ENCODE assay signal across 25 mouse cellular contexts in the genomic region with DNA sequence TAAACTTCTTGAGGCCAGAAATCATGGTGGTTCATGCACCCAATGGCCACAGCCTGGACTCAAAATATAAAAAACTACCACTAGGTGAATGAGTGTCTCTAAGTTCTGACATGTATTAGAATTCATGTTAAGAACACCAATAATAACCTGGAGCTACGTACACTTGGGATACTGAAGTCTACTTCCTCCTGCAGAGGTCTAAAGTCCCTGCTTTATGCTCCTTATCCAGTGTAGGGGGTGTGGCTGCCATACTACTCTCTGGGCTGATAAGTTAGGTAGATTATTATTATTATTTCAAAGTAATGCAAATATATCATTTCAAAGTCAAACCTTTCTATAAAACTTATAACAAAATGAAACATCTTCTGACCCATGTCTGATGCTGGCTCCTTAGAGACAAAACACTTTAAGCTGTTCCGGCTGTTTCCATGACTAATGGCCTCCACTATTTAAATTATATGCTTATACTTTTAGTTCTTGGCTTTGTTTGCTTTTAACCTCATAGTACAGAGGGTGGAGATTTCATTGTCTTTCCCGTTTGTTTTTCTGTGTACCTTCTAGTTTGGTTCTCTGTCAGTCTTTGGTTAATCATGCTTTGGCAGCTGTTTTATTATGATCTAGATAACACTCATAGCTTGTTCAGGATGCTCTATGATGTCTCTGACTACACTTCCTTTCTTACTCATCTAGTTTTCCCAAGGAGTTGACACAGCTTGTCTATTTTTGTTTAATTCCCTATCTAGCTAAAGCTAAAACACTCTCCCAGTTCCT. TPM values are rescaled to one million over a fixed set of nuclear protein-coding genes. Genes with fewer than 3 reads are reported as not detected.
A peak's percentile ranks its signal among the peaks of the same experiment; 100 is the strongest.
DNase-seq lines count a peak whose midpoint lies in the region; ATAC-seq and TF ChIP-seq lines count a peak whose summit lies in the region.
"Had no signal": no experiment of that assay in that cellular context is flagged by ENCODE, and none has a peak within 500 bp of the region (broad histone marks: within the 10 kb centered on the region; RNA-seq: fewer than 3 reads in every experiment).

No protein-coding gene starts in this region.

- H3K4me2 ChIP-seq in intestine, embryonic 15.5 days (replicated peaks): no peak overlapping the region
- H3K4me2 ChIP-seq in intestine, embryonic 16.5 days (ENCODE audit: low read depth, low read length): no peak overlapping the region
- no peak overlapping the region for H3K4me2 ChIP-seq in stomach, embryonic 16.5 days (ENCODE audit: low read depth, low read length)
- H3K4me2 ChIP-seq: embryonic facial prominence, embryonic 13.5 days; embryonic facial prominence, embryonic 15.5 days; forebrain, embryonic 12.5 days had no signal

- no peak for TF ChIP-seq CTCF in small intestine, adult 2 months (IDR thresholded peaks at IDR 0.05; ENCODE audit: extremely low read depth, insufficient read length, insufficient replicate concordance, low read depth, low read length)

- H3K27me3 ChIP-seq in intestine, embryonic 15.5 days (replicated peaks): no peaks in the 10 kb centered on the region
- H3K27me3 ChIP-seq in intestine, embryonic 16.5 days (replicated peaks; ENCODE audit: control insufficient read depth, insufficient read depth, low read length): no peaks in the 10 kb centered on the region
- no peaks in the 10 kb centered on the region for H3K27me3 ChIP-seq in small intestine, adult 2 months (ENCODE audit: control insufficient read depth, insufficient read depth, low read length)
- no peaks in the 10 kb centered on the region for H3K27me3 ChIP-seq in stomach, embryonic 16.5 days (ENCODE audit: control insufficient read depth, insufficient read depth, low read length)
- H3K27me3 ChIP-seq: embryonic facial prominence, embryonic 13.5 days; embryonic facial prominence, embryonic 15.5 days; forebrain, embryonic 12.5 days had no signal

- no peak overlapping the region for H3K27ac ChIP-seq in intestine, embryonic 15.5 days
- H3K27ac ChIP-seq in intestine, embryonic 16.5 days (ENCODE audit: low read length): no peak overlapping the region
- peak overlapping the region; percentile 96 for H3K27ac ChIP-seq in small intestine, adult 2 months (ENCODE audit: insufficient read depth, low read depth, low read length)
- H3K27ac ChIP-seq in stomach, embryonic 16.5 days (ENCODE audit: low read length): no peak overlapping the region
- H3K27ac ChIP-seq: embryonic facial prominence, embryonic 13.5 days; embryonic facial prominence, embryonic 15.5 days; forebrain, embryonic 10.5 days; forebrain, embryonic 12.5 days had no signal

- no peaks in the 10 kb centered on the region for H3K9me3 ChIP-seq in intestine, embryonic 15.5 days
- no peaks in the 10 kb centered on the region for H3K9me3 ChIP-seq in intestine, embryonic 16.5 days (ENCODE audit: control insufficient read depth, low read length)
- no peaks in the 10 kb centered on the region for H3K9me3 ChIP-seq in stomach, embryonic 16.5 days (replicated peaks; ENCODE audit: control insufficient read depth, low read length)
- H3K9me3 ChIP-seq: embryonic facial prominence, embryonic 13.5 days; embryonic facial prominence, embryonic 15.5 days; forebrain, embryonic 10.5 days; forebrain, embryonic 12.5 days had no signal

- no peak overlapping the region for H3K9ac ChIP-seq in intestine, embryonic 15.5 days
- no peak overlapping the region for H3K9ac ChIP-seq in intestine, embryonic 16.5 days (ENCODE audit: low read depth, low read length)
- no peak overlapping the region for H3K9ac ChIP-seq in stomach, embryonic 16.5 days (ENCODE audit: low read length)
- H3K9ac ChIP-seq: embryonic facial prominence, embryonic 13.5 days; embryonic facial prominence, embryonic 15.5 days; forebrain, embryonic 12.5 days had no signal

- H3K36me3 ChIP-seq in intestine, embryonic 15.5 days: no peaks in the 10 kb centered on the region
- H3K36me3 ChIP-seq in intestine, embryonic 16.5 days (ENCODE audit: control insufficient read depth, insufficient read depth, low read length): no peaks in the 10 kb centered on the region
- 0 out of 2 replicates have a peak, but pooled peaks cover 1% of the 10 kb centered on the region for H3K36me3 ChIP-seq in small intestine, adult 2 months (ENCODE audit: control insufficient read depth, insufficient read depth, low read length)
- H3K36me3 ChIP-seq in stomach, embryonic 16.5 days (ENCODE audit: control insufficient read depth, insufficient read depth, low read length): no peaks in the 10 kb centered on the region
- H3K36me3 ChIP-seq: embryonic facial prominence, embryonic 13.5 days; embryonic facial prominence, embryonic 15.5 days; forebrain, embryonic 10.5 days; forebrain, embryonic 12.5 days had no signal

- peak; percentile 94 for ATAC-seq in intestine, embryonic 15.5 days
- ATAC-seq in intestine, embryonic 16.5 days: peak; percentile 98
- ATAC-seq in stomach, embryonic 16.5 days (ENCODE audit: insufficient read depth, low FRiP score): peak; percentile 79; the same call in 1 of the 2 replicates
- ATAC-seq: forebrain, embryonic 14.5 days; forebrain, embryonic 16.5 days had no signal

- 63% methylated on average over 3 of the region's 3 CpGs for WGBS in intestine, embryonic 15.5 days
- 65% methylated on average over 3 of the region's 3 CpGs for WGBS in intestine, embryonic 16.5 days
- WGBS in small intestine, adult 2 months: 19% methylated on average over 3 of the region's 3 CpGs
- WGBS in stomach, embryonic 16.5 days: 51% methylated on average over 3 of the region's 3 CpGs

- no peak for DNase-seq in adipocyte (ENCODE audit: low spot score)
- no peak for DNase-seq in thymus, adult 18-20 months
- no peak for DNase-seq in spleen, postnatal 4 days (ENCODE audit: low spot score in 2 of 2)
- no peak for DNase-seq in embryo, embryonic 10 days (ENCODE audit: low spot score)
- DNase-seq: adrenal gland, adult 8-10 months; adrenal gland, postnatal 14 days; adrenal gland, postnatal 36 days; cerebellum, adult 11-12 months; cerebellum, adult 2 months; cerebellum, adult 9-10 months; cerebellum, postnatal 10 days; cerebellum, postnatal 25 days; embryo, embryonic 11 days had no signal

- no peak overlapping the region for H3K4me3 ChIP-seq in intestine, embryonic 15.5 days (replicated peaks)
- H3K4me3 ChIP-seq in intestine, embryonic 16.5 days (ENCODE audit: low read length): no peak overlapping the region
- no peak overlapping the region for H3K4me3 ChIP-seq in small intestine, adult 2 months (ENCODE audit: low read depth, low read length)
- H3K4me3 ChIP-seq in stomach, embryonic 16.5 days (replicated peaks; ENCODE audit: low read length): no peak overlapping the region
- H3K4me3 ChIP-seq: embryonic facial prominence, embryonic 13.5 days; embryonic facial prominence, embryonic 15.5 days; erythroblast, embryonic 14.5 days; forebrain, embryonic 10.5 days; forebrain, embryonic 12.5 days had no signal

- no peaks in the 10 kb centered on the region for H3K4me1 ChIP-seq in intestine, embryonic 15.5 days (replicated peaks)
- H3K4me1 ChIP-seq in intestine, embryonic 16.5 days (ENCODE audit: control insufficient read depth, insufficient read depth, low read length): no peaks in the 10 kb centered on the region
- peaks cover 5% of the 10 kb centered on the region; the same call in 1 of the 2 replicates for H3K4me1 ChIP-seq in small intestine, adult 2 months (ENCODE audit: control insufficient read depth, insufficient read depth, insufficient read length, low read length)
- no peaks in the 10 kb centered on the region for H3K4me1 ChIP-seq in stomach, embryonic 16.5 days (ENCODE audit: control insufficient read depth, insufficient read depth, low read length)
- H3K4me1 ChIP-seq: embryonic facial prominence, embryonic 13.5 days; embryonic facial prominence, embryonic 15.5 days; forebrain, embryonic 10.5 days; forebrain, embryonic 12.5 days had no signal

- no peak for TF ChIP-seq POLR2A in small intestine, adult 2 months (IDR thresholded peaks at IDR 0.05; ENCODE audit: low read depth, low read length)

RNA-seq across cellular contexts. Expression of gene Tnfaip8l3, which starts 16.7 kb away (rescaled TPM):
- polyA plus RNA-seq in intestine, embryonic 15.5 days (2015; fragmentation: Nextera tagmentation; extraction: Ambion mirVana): 0.14 and 0.31 TPM in 2 replicates
- 0.15 and 0.20 TPM in 2 replicates for polyA plus RNA-seq in intestine, embryonic 16.5 days (2015; fragmentation: Nextera tagmentation; extraction: Ambion mirVana)
- polyA plus RNA-seq in small intestine, adult 2 months (2012; rRNA removed): 1.2 and 3.2 TPM in 2 replicates
- 0.05 and 0.21 TPM in 2 replicates for polyA plus RNA-seq in stomach, embryonic 16.5 days (2015; fragmentation: Nextera tagmentation; extraction: Ambion mirVana)
- polyA plus RNA-seq: embryonic facial prominence, embryonic 11.5 days; erythroblast, embryonic 14.5 days had no signal
